Mouse (Mus musculus) embryonic facial prominence, embryonic 13.5 days (tissue): ENCODE data around the gene Taf1d. TPM values are rescaled to one million over a fixed set of nuclear protein-coding genes. Genes with fewer than 3 reads are reported as not detected.

ENCODE experiments used
- ATAC-seq: fragments of 200-750 bp; cut with Nextera tagmentation; 2 replicates; pipeline ENCODE4 v1.8.0; 2017; ENCODE audit warnings: low read depth; ENCODE audit not compliant: insufficient number of reproducible peaks, insufficient read depth, low FRiP score, low TSS enrichment
- H3K27ac ChIP-seq: fragments of 300-500 bp; sonication (generic); 2 replicates; pipeline ENCODE4 v1.5.1; 2015; ENCODE audit warnings: moderate library complexity, mild to moderate bottlenecking, inconsistent platforms
- H3K27me3 ChIP-seq: fragments of 300-500 bp; sonication (generic); 2 replicates; pipeline ENCODE4 v1.6.1; 2015; ENCODE audit warnings: mild to moderate bottlenecking, inconsistent platforms
- H3K36me3 ChIP-seq: fragments of 300-500 bp; sonication (generic); 2 replicates; pipeline ENCODE4 v1.6.1; 2015; ENCODE audit warnings: mild to moderate bottlenecking, inconsistent platforms
- H3K4me1 ChIP-seq: fragments of 300-500 bp; sonication (generic); 2 replicates; pipeline ENCODE4 v1.6.1; 2015; ENCODE audit warnings: inconsistent platforms
- H3K4me2 ChIP-seq: fragments of 300-500 bp; sonication (generic); 2 replicates; pipeline ENCODE4 v1.6.1; 2015; ENCODE audit warnings: moderate library complexity, mild to moderate bottlenecking, inconsistent platforms
- H3K4me3 ChIP-seq: fragments of 300-500 bp; sonication (generic); 2 replicates; pipeline ENCODE4 v1.5.1; 2015; ENCODE audit warnings: mild to moderate bottlenecking, inconsistent platforms
- H3K9ac ChIP-seq: fragments of 300-500 bp; sonication (generic); 2 replicates; pipeline ENCODE4 v1.6.1; 2015; ENCODE audit warnings: mild to moderate bottlenecking, inconsistent platforms
- H3K9me3 ChIP-seq: fragments of 300-500 bp; sonication (generic); 2 replicates; pipeline ENCODE4 v1.6.1; 2016; ENCODE audit warnings: inconsistent platforms
- WGBS: fragments of 180-500 bp; shearing (Covaris S2); methylation state at CpG from one replicate; pipeline ENCODE4 v1.1.7; 2015; ENCODE audit warnings: mixed read lengths; 5-methylcytosine and 5-hydroxymethylcytosine counted together
- microRNA-seq: library from miRNA; unstranded; fragments of <30 nt; microRNA quantifications from one replicate; pipeline ENCODE4, GENCODE M21; 2016
- polyA plus RNA-seq: library from polyadenylated mRNA; unstranded; fragments of >200 nt; fragmentation: Nextera tagmentation; extraction: Ambion mirVana; gene quantifications from 2 replicates; pipeline ENCODE4 v1.2.1, GENCODE M21; 2015

The Taf1d gene
- polyA plus RNA-seq, 1 experiment from 2014 or later, result 106 TPM

- Histone ChIP-seq H3K36me3 (0 out of 2 replicates have a peak, but pooled peaks cover 8% of the 10 kb centered on the region), H3K9ac (peak within 1 kb of the TSS; percentile 84), H3K4me3 (peak within 1 kb of the TSS; percentile 79), H3K27me3 (no peaks in the 10 kb centered on the region; the same call in 1 of the 2 replicates), H3K27ac (peak within 1 kb of the TSS; percentile 72), H3K4me2 (peak within 1 kb of the TSS; percentile 67), H3K9me3 (no peaks in the 10 kb centered on the region), H3K4me1 (peaks cover 13% of the 10 kb centered on the region)
- ATAC-seq, result peak; percentile 95
- 3% methylated on average over 58 of the region's 60 CpGs for WGBS
Measured at GRCm38 (mm10) chr9:15357484-15358275, 51.7 kb downstream of the Taf1d start, which contains the start of gene Cep295. Gene Cep295, minus strand, starts transcription at chr9:15357788.

- Histone ChIP-seq H3K9me3 (no peaks in the 10 kb centered on the region), H3K36me3 (no peaks in the 10 kb centered on the region), H3K9ac (no peak overlapping the region), H3K4me1 (no peaks in the 10 kb centered on the region), H3K27ac (no peak overlapping the region), H3K4me2 (no peak overlapping the region), H3K4me3 (no peak overlapping the region), H3K27me3 (no peaks in the 10 kb centered on the region)
- WGBS, result 72% methylated on average over 1 of the region's 1 CpGs
- no peak for ATAC-seq
Measured at GRCm38 (mm10) chr9:15364843-15365242, 58.8 kb downstream of the Taf1d start.

- Histone ChIP-seq H3K27ac (no peak overlapping the region), H3K27me3 (no peaks in the 10 kb centered on the region), H3K9me3 (no peaks in the 10 kb centered on the region), H3K4me3 (no peak overlapping the region), H3K9ac (no peak overlapping the region), H3K4me1 (no peaks in the 10 kb centered on the region), H3K4me2 (no peak overlapping the region), H3K36me3 (no peaks in the 10 kb centered on the region)
- ATAC-seq, result no peak
- WGBS, result 93% methylated on average over 1 of the region's 1 CpGs
Measured at GRCm38 (mm10) chr9:15365856-15366255, 59.8 kb downstream of the Taf1d start.

GRCm38 (mm10) chr9:15366260-15366659 lies 60.2 kb downstream of the Taf1d start:
- Histone ChIP-seq H3K36me3 (no peaks in the 10 kb centered on the region), H3K27ac (no peak overlapping the region), H3K27me3 (no peaks in the 10 kb centered on the region), H3K4me2 (no peak overlapping the region), H3K4me3 (no peak overlapping the region), H3K9ac (no peak overlapping the region), H3K4me1 (no peaks in the 10 kb centered on the region), H3K9me3 (no peaks in the 10 kb centered on the region)
- no peak for ATAC-seq
- 47% methylated on average over 2 of the region's 2 CpGs for whole genome bisulfite sequencing

Small RNA genes within 50 kb of the gene (microRNA-seq; reads per million reads assigned to microRNA genes)
- gene Gm49349 (not detected), gene mmu-mir-7650 (not detected)

Other genes starting within 250 kb of the Taf1d start
- gene Hephl1, start 194.1 kb upstream of the Taf1d start, polyA plus RNA-seq, result 0.06 TPM in 1 of 2 replicates, not detected in the other
- gene Vstm5, start 67.2 kb upstream of the Taf1d start, polyA plus RNA-seq, result 4.2 and 4.3 TPM in 2 replicates
- gene Med17, start 26.3 kb upstream of the Taf1d start, polyA plus RNA-seq, result 31.6 and 33.2 TPM in 2 replicates
- gene 4931406C07Rik, start 234 bp downstream of the Taf1d start, polyA plus RNA-seq, result 13.8 TPM in 2 replicates
- gene Cep295, start 51.6 kb downstream of the Taf1d start, polyA plus RNA-seq, result 20.7 and 20.8 TPM in 2 replicates
- gene Smco4, start 187.2 kb downstream of the Taf1d start, polyA plus RNA-seq, result 3.3 TPM in 2 replicates